Mouse (Mus musculus) left cerebral cortex, adult 9 months (tissue): ENCODE measurements around the gene Akap13.
A peak's percentile ranks its signal among the peaks of the same experiment; 100 is the strongest.
"Not testable (repeated sequence)": the region's sequence is repeated elsewhere in the genome, so short reads cannot be mapped to it uniquely, and the experiment has no call there.

Experiments
- DNase-seq, 2 experiments: peaks; one replicate each; pipeline ENCODE4 v3.0.0; 2022; ENCODE audit warnings: low spot score in 2 of 2

Akap13 gene

DNA sequence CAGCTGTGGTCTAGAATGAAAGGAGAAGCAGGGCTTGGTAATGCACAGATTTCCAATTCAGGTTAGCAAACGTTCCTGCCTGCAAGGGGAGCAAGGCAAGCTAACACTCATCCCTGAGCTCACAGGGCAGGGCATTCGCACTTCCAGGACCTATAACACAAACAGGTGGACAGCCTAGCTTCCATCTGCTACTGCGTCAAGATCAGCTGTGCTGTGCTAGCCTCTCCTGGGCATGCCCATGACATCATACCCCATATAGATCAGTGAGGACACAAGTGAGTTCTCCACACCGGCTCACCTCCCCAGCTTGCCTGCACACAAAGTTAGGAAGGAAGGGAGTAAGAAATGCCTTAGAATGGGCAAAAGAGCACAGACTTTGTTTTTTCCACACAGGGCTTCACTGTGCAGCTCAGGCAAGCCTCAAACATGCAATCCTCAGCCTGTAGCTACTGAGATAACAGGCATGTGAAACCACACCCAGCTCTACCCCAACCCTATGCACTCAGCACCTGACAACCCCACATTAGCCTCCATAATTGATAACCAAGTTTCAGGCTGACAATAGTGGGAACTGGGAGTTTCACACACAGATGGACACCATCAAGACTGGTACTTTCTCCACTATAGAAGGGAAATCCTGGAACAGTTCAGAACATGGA lies 305.5 kb downstream of the Akap13 start:
- DNase-seq: not testable (repeated sequence)

DNA sequence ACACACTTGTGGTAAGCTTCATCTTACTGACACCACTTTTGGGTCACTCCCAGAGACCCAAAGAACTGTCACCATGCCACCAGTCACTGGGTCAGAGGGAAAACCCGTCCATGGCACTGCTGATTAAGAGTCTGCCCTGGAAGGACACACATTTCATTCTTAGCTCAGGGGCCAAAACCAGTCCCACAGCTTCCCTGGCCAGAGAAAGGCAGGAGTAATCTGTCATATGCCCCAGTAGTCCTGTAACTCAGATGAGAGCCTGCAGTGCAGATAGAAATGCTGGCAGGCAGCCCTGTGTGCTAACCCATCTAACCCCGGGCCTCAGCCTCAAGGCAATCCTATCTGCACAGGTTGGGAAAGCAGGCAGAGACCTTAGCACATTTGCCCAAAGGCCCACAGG lies 306.9 kb downstream of the Akap13 start:
- DNase-seq: not testable (repeated sequence)

DNA sequence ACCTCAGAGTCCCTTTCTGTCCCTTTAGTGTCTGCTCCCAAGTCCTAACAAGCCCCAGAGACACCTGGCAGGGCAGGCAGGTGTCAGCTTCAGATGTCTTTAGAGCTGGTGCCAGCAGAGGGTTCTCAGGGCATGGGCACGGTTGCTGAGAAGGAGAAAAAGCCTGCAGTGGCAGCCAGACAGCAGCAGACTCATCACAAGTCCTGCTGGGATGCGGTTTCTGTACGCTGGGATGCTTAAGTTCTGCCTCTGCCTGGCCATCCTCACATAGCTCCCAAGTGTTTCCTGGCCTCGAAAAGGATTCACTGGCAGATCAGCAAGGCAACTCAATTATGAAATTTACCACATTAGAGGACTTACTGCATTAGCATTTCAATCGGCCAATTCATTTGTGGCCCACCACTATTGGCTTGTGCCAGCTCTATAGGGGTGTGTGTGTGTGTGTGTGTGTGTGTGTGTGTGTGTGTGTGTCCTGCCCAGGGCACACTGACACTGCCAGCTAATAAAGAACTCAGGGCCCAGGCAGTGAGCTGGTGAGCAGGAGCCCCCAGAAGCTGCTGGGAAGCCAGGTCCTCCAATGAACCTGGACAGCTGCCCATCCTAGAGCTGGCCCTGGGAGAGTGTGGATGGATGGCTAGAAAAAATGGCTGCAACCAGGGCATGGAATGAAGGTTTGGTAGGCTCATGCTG lies 311.9 kb downstream of the Akap13 start:
- not testable (repeated sequence) for DNase-seq

DNA sequence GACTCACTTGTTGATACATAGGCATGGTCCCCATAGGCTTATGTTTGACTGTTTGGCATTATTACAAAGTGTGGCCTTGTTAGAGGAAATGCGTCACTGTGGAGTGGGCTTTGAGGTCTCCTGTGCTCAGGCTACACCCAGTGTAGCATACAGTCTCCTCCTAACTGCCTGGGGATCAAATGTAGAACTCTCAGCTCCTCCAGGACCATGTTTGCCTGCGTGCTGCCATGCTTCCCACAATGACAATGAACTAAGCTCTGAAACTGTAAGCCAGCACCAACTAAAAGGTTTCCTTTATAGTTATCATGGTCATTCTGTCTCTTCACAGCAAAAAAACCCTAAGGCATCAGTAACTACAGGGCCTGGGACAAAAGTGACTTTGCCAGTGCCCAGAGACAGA lies 312.8 kb downstream of the Akap13 start:
- no peak for DNase-seq

DNA sequence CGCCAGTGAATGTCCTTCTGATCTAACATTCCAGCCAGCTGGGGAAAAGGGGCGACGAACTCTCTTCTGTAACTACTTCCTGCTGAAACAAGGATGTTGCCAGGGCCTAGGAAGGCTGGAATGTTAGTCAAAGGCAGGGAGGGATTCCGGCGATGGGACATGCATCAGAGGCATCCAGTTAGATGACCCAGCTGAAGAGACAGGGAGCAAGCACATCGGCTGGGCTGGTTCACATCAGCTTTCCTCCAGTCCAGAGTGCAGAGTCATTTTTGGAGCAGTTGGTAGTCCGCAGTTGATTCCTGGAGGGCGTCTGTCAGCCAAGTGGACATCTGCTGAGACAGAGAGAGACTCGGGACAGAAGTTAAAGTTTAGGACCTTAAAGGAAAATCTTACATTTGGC lies 314.6 kb downstream of the Akap13 start:
- DNase-seq: no peak

DNA sequence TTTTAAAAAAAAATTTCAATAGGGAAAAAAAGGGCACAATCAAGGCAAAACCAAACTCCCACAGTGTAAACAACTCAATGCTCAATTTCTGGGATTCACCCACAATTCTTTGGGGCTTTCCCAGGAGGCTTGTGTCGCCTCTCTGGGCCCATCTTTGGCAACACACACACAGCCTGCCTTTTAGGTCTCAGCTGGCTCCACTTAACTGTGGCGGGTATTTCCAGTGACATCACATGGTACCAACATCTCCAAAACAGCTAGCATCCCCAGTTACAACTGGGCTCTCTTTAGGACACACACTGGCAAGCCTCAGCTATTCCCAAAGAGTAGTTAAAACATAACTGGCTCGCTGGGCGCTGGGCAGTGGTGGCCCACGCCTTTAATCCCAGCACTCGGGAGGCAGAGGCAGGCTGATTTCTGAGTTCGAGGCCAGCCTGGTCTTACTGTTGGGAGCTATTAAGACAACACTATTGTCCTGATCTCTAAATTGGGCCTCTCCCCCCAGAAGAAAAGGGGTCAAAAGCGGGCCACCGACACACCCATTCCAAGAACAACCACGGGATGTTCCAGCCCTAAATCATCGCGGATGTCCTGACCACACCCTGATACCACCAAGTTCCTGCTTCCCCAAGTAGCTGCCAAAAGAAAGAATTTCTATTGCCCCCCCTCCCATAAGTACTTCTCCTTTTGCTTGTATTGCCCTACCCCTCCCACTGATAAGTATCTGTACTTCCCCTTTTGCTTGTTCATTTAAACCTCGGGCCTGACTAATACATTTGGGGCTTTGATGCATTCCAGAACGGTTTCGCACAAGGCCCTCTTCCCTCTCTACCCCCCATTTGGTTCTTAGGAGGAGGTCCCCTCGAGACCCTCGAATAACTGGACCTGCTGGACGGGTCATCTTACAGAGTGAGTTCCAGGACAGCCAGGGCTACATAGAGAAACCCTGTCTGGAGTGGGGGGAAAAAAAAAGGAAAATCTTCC lies 319.1 kb downstream of the Akap13 start:
- not testable (repeated sequence) for DNase-seq

DNA sequence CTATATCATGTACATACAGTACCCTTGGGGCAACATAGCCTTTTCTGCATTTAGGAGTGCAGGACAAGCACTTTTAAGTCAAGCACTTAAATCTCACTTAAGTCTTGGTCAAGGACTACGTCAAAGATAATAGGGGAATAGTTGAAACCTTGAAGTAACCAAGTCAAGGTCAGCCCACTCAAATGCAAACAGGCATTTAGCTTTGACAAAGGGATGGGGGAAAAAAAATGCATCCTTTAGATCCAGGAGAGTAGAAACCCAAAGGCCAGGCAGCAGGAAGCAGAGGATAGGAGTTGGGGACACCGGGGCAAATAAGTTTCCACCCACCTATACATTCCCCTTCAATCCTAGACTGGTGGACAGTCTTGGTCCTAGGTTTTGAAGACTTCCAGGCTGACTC lies 322.7 kb downstream of the Akap13 start:
- no peak for DNase-seq

DNA sequence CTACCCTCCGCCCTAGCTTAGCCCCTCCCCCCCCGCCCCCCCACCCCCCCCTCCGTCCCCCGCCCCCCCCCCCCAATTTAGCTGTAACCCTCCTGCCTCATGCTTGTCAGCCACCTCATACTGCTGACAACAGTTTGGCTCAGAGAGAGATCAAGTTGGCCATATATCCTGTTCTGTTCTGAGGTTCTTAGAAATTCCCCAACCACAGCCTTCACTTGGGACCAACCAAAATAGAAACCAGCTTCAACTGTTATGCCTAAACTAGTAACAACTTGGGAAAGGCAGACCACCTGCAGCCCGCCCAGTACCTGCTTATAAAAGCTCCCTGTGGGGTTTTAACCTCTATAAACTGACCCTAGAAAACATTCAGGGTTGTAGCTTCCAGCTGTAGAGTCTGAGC lies 325.5 kb downstream of the Akap13 start:
- no peak for DNase-seq

DNA sequence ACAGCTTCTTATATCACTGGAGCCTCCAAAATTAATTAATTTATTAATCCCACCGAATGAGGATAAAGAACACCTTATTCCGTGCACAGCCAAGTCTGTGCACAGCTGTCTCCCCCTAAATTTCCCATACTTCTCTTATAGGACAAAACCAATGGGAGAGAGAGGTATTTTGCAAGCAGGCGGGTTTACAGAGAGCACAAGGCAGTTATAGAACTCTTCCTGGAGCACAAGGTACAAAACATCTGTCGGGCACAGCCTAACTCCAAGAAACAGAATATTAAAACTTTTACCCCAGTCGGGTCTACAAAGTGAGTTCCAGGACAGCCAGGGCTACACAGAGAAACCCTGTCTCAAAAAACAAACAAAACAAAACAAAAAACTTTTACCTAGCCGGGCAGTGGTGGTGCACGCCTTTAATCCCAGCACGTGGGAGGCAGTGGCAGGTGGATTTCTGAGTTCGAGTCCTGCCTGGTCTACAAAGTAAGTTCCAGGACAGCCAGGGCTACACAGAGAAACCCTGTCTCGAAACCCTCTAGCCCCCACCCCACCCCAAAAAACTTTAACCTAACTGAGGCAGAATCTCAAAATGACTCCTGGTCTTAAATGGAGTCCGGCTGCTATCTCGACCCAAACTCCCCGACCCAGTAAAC lies 326.1 kb downstream of the Akap13 start:
- no peak for DNase-seq

DNA sequence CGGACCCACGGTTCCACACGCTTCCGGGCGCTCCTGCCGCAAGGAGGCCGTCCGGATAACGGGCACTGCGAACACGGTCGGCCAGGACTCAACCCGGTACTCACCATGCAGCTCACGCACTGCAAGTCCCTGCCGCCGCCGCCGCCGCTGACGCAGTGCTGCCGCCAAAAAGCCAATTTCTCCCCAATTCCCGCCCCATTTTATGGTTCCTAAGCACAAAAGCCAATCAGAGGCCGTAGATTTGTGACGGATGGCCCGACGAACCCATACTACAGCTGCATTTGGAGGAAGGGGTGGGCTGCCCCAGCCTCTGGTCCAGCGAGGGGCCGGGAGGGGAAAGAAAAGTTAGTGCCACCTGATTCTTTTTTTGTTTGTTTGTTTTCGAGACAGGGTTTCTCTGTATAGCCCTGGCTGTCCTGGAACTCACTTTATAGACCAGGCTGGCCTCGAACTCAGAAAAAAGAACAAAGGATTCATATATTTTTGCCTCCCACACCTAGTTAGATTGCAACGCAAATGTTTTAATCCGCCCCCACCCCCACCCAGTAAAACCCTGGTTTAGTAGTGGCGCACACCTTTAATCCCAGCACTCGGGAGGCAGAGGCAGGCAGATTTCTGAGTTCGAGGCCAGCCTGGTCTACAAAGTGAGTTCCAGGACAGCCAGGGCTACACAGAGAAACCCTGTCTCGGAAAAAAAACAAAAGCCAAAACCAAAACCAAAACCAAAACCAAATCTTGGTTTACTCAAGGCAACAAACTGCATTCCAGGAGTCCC lies 326.8 kb downstream of the Akap13 start:
- peak; percentile 48 to 84 for DNase-seq

DNA sequence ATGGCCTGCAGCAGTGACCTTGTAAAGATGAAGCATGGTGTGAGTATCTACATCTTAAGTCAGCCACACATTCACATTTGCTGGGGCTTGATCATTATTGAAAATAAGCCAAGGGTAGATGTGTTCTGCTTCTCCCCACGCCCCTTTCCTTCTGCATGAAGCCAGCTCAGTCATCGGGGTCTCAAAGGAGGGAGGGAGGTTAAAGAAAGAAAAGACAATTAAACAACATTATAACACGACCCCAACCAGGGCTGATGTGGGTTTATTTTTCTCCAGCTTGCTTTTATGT lies 327.3 kb downstream of the Akap13 start:
- no peak for DNase-seq

DNA sequence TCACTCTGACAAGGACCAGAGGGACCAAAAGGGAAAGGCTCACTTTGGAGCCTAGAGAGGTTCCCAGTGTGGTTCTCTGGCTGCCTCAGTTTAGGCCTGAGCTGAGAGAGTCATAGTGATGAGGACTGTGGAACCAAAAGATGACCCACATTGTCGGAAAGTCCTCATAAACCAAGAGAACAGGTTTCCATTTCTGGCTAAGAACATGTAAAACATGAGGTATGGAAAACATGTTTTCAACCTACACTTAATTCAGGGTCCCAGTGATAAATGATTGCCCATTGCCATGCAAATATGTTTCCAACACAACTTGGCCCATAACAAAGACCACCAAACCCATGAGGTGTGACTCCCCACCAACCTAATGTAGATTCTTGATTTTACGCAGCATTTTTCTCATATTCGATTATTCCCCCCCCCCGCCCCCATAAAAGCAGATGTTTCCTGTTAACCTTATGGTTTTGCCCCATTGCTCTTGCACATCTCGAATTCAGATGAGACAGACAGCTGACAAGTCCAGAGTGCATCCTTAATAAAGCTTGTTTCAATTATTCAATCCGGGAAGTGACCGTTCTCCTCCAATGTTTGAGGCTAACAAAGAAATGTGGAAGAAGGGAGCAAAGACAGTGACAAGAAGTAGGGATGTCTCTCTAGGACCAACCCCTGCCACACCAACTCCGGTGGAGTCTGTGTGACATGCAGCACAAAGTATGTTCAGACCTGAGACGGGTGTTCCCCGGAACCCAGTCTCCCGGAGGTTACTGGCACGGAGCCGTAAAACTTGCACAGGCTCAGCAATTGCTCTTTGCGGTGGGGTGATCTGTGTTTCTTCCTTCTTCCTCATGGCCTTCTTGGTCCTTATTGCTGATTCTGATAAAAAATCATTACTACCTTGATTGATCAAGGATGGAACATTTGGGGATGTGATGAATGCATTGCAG lies 330.3 kb downstream of the Akap13 start:
- no peak for DNase-seq

DNA sequence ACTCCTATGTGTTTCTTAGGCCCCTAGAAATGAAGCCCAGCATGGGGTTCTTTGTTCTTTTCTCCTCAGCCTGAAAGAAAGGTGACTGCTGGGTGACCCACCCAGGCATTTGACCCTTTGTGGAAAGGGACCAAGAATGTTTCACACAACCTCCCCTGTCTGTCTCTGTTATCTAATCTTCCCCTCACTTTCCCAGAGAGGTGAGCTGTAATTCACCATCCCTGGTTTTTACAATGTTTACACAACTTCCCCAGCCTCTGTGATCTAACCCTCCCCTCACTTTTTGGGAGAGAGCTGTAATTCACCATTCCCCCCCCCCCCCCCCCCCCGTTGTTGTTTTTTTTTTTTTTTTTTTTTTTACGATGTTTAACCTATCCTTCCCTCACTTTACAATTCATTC lies 331.5 kb downstream of the Akap13 start:
- no peak for DNase-seq

DNA sequence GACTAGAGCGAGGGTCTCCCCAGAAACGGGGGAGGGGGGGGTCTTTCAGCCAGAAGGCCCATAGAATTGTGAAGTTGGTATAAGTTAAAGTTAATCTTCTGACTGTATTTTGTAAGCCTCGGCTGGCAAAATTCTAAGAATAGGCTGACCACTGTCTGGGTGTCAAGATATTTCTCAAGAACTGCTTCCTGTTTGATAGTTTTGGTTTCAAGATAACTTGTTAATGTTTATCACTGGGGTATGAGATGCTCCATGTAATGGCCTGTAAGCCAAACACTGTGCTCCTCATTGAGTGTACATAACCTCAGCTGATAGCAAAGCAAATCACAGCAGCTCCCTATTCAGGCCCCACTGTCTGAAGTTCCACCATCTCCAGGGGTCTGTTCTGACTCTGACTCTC lies 332.0 kb downstream of the Akap13 start:
- DNase-seq: no peak

DNA sequence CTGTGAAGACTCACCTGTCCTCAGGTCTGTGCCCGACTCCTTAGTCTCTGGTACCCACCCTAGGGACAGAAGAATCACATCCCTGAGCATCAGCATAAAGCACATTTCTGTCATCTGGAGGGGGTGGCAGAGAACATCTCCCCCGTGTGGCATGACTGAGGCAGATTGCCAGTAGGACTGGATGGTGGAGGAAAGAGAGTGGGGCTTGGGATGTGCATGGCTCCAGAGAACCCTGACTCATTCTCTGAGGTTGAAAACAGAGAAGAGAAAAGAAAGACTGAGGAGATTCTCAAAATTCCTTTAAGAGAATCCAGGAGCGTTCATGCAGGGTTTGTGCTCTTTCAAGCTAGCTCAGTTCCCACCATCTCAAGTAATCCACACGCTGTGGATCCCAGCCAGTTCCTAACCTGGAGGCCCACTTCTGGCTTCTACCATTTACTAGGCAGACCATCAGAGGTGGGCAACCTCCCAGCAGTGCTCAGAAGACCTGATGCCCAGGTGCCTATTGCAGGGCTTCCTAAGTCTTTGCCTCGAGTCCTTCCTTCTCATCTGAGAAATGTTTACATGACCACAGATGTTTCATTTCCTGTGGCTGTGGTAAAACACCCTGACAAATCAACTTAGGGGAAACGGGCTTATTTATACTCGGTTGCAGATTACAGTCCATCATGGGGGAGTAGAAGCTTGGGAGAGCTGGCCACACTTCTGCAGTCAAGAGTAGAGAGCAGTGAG lies 332.9 kb downstream of the Akap13 start:
- DNase-seq: not testable (repeated sequence)

DNA sequence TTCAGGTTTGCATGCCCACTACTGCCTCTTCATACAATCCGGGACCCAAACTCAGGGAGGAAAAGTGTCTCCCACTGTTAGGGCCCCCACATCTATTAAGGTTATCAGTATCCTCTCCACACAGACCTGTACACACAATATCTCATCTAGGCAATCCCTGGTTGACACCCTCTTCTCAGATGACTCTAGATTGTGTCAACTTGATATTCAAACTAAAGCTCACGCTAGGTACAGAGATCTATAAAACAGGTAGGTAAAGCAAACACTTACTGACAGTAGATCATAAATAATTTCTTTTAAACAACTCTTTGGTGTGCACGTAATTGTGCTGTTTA lies 333.4 kb downstream of the Akap13 start:
- DNase-seq: not testable (repeated sequence)

DNA sequence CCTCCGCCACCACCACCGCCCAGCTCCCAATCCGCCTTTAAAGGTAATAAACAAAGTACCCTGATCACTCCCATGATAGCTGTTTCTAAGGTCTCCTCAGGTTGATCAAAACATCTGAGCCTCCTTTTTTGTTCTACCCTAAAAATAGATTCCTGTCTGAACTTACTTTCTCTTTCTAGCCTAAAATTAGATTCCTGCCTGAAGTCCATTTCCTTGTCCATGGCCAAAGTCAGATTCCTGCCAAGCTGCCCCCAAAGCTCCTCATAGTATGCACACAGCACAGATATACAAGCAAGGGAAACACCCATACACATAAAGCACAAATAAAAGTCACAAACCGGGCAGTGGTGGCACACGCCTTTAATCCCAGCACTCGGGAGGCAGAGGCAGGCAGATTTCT lies 334.4 kb downstream of the Akap13 start:
- no peak for DNase-seq

DNA sequence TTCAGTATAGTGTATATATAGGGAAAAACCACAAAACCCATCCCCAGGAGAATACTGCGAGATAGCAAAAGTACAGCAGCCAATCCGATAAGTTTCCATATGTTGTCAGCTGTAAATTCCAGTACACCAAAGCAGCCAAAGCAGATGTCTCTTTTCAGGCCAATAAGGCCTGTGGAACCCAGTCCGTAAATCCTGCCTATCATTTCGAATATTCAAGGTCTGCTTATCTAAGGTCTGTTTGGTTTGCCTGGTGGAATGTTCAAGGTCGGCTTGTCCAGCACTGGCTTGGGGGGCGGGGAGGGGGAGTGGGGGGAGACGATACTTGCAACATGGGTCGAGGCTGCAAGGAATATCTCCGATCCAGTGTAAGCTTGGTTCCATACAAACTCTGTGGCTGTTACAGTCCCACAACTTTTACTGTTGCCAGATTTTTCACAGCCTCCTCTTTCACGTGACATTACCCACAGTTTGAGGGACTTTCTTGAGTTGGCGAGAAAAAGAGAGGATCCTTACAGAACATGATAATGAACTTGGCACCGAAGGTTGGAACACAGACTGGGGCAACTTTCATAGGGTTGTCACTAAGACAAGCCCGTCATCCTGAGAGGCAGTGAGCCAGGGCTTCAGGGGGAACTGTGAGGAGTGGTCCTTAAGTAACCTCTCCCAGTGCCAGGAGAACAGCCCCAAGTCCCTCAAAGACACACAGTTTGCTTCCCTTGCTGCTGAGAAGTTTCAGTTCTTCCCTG lies 335.9 kb downstream of the Akap13 start:
- DNase-seq: not testable (repeated sequence)

DNA sequence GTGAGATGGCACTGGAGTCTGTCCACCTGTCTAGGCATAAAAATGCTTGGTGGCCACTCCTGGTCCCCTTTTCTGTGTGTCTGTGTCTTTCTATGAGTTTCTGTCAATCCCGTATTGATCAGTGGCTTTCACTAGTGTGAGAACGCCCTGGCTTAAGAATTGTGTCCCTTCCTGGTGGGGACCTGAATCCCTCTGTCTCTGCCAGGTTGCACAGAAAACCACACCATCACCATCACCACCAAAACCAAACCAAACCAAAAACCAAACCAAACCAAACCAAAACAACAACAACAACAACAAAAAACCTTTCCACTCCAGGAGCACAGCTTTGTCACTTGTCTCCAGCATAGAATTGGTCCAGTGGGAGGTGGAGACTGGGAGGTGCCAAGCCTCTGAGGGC lies 337.8 kb downstream of the Akap13 start:
- DNase-seq: no peak
